Mouse (Mus musculus) spleen, embryonic (tissue): Measurements from ENCODE around the gene Crlf1.

Experiments
- CTCF ChIA-PET: fragments of 350-600 bp; sonication (Branson Sonifier 250); formaldehyde crosslinking; loops from one replicate; lab custom pipeline; 2022; lab: Charles Lee

The Crlf1 gene

DNA sequence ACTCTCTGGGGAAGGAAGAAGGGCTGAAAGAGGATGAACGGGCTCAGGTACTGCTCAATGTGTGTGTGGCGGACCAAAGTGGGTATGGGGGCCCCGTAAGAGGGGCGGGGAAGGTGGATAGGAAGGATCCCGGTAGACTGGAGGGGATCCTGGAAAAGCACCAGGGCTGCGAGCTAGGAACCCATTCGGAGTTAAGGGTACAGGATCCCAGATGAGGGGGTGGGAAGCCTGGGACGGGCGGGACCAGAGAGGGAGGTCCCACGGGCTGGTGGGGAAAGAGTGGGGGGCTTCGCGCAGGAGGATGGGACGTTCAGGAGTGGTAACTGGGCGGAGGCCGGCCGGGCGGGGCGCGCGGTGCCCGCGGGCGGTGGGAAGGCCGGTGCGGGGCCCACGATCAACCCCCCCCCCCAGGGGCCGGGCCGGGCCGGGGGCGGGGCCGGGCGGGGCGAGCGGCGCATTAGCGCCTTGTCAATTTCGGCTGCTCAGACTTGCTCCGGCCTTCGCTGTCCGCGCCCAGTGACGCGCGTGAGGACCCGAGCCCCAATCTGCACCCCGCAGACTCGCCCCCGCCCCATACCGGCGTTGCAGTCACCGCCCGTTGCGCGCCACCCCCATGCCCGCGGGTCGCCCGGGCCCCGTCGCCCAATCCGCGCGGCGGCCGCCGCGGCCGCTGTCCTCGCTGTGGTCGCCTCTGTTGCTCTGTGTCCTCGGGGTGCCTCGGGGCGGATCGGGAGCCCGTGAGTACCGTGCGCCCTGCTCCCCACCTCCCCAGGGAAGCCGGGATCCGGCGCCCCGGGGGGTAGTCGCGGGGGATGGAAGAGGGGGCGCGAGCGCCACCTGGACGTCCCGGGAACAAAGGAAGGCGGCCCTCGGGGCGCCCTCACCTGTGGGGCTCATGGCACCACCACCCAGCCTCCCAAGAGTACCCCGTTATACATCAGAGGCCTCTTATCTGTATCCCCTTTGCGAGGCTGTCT is at the start of gene Crlf1:
Gene Crlf1 (plus strand): TSS at position 495 of the 977 bp plus-strand sequence.
- CTCF ChIA-PET, result no interaction called here

DNA sequence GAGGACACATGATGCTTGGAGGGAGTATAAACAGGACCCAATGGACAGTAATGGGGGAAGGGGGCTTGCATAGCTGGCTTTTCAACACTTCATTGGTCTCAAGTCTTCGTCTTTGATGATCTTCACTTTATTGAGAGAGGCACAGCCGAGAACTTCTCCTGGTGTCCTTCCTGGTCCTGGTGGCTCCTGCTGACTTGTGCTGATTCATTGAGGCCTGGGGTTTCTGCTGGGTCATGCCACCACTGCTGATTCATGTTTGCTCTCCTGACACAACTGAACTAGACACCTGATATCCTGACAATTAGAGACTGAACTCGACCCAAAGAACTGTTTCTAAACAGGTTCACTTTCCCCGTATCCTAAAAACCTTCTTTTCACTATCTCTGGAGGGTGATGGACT is 49.6 kb upstream of the Crlf1 start:
- CTCF ChIA-PET, result no interaction called here

DNA sequence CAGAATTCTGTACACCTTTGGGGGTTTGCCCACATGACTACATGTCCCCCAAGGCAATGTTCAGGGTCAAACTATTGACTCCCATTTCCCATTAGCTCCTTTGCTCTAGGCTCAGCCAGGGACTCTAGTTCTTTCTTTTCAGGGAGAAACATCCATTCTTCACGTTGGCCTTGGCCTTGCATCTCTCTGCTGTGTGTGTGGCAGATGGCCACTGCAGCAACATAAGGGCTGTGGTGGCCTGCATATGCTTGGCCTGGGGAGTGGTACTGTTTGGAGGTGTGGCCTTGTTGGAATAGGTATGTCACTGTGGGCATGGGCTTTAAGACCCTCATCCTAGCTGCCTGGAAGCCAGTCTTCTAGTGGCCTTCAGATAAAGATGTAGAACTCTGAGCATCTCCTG is 47.0 kb upstream of the Crlf1 start:
- CTCF ChIA-PET, result interaction anchor here (1.1 kb wide), 1 partner anchor 198 kb away, joined by 7 read pairs; no protein-coding TSS in a partner anchor

DNA sequence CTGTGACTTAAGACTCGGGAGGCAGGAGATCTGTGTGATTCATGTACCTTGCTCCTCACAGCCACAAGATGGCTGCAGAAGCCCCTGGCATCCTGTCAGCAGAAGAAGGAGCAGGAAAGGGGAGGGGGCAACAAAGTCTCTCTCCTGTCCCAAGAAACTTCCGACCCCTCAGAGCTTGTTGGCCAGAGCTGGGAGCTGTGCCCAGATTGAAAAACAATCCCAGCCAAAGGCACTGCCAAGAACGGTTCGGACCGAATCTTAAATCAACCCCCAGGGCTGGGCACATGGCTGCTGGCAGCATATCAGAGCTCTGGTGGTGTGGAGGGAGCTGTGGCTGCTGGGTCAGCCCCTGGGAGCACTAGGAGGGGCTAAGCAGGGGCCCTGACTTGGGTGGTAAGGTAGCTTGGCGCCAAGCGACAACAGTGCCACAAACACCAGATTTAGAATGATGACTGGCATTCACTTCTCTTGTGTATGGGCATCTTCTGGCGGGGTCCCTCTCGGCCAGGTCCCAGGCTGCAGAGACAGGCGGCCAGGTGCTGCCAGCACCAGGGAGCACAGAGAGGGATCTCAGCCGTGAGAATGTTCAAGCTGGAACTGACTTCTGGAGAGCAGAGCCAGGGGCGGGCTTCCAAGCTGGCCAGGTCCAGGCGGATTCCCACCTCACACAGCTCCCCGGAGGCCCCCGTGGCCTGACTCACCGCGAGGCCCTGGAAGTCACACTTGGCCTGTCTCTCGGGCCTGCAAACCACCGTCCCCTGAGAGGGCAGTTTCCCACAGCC is 45.1 kb upstream of the Crlf1 start:
- CTCF ChIA-PET, result no interaction called here

DNA sequence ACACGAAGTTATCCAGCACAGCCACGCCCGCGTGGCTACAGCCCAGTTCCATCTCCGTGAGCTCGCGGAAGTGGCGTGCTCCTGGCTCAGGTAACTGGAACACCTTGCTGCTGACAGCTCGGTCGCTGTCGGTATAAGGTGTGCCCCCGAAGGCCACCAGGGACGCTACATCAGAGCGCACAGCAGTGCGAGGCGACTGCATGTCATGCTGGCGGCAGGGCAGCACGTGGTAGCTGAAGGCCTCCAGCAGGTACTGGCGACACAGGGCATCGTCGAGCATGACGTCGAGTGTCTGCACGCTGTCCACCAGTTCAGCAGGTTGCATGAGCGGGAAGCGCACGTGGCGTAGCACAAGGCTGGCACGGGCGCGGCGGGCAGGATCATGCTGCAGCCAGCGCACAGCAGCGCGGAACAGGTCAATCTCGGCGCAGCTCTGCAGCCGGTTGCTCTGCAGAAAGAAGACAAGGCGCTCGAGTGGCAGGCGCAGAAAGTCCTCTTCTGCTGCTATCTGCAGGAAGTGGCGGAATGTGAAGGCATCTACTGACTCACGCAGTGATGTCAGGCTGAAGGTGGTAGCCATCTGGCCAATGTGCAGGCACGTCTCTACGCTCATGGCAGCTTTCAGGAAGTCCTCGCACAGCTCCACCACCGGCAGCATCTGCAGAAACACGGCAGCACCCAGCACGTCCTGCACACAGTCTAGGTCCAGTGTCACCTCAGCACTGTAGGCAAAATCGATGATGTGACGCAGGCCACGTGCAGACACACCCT is 40.6 kb upstream of the Crlf1 start:
- CTCF ChIA-PET, result no interaction called here

DNA sequence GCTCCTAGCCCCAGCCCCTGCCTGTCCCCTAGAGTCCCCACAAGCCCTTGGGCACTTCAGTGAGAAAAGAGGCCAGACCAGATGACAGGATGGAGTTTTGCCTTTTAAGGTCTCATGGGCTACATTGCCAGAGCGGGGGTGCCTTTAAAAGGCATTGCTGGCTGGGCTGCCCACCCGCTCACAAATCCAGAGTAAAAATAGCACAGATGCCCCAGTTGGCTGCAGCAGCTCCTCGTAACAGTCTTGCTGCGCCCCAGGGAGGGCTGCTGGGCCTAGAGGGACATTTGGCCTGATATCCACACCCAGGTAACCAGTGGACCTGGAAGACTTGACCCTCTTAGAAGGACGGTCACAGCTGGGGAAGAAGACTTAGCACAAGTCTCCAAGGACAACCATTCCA is 39.1 kb upstream of the Crlf1 start:
- CTCF ChIA-PET, result no interaction called here

DNA sequence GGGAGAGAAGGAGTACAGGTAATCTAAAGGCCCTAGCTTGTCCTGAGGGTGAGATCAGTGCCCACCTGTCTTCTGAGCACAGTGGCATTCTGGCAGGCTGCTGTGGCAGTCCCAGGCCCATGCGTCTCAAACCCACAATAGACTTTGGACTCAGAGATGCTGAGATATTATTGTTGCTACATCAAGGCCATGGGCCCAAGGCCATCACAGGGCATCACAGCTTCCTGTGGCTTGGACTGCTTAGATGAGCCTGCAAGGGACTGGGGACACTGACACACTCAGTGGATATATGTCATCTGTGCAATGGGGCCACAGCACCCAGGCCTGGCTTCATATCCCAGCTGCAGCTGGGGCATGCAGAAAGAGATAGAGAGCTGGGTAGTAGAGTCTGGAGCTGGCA is 36.0 kb upstream of the Crlf1 start:
- CTCF ChIA-PET, result no interaction called here

DNA sequence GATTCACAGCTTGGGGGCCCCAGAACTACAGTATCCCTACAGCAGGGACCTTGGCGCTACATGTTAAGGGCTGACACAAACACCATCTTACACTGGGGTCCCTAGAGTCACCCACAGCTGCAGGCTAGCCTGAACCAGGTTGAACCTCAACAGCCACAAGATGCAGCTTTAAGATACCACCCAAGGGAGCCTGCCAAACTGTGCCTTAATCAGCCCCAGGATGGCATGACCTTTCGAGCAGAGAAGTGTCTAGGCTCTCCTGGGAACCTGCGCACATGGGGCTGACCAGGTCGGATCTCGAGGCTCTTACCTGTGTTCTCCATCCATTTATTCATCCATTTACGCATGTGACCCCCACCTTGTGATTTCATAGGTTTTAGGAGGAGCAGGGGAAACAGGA is 35.1 kb upstream of the Crlf1 start:
- CTCF ChIA-PET, result no interaction called here

DNA sequence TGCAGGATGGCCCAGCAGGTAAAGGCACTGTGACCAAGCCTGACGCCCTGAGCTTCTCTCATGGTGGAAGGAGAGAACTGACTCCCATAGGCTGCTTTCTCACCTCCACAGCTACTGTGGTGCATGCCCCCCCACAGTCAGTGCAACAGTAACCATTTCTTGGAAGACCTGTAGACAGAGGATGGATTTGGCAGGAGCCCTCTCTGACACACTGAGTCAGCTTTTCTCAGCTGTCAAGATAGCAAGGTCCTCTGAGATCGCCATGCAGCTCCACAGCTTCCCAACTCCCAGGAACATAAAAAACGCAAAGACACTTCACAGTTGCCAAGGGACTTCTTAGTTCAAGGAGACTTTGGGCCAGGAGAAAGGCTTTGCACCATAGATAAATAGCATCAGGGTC is 34.5 kb upstream of the Crlf1 start:
- CTCF ChIA-PET, result no interaction called here

DNA sequence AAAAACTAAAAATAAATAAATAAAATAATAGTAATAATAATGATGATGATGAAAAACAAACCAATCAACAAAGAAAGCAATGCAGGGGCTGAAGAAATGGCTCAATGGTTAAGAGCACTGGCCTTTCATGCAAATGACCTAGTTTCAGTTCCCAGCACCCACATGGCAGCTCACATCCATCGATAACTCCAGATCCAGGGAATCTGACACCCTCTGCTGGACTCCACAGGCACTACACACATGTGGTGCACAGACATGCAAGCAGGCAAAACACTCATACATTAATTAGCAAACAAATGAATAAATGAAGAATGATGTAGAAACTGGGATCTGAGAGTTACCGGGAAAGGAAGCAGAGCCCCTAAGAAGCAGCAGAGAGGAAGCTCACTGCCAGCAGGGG is 33.3 kb upstream of the Crlf1 start:
- CTCF ChIA-PET, result interaction anchor here (1.0 kb wide), 1 partner anchor 47 kb away, joined by 3 read pairs; no protein-coding TSS in a partner anchor

DNA sequence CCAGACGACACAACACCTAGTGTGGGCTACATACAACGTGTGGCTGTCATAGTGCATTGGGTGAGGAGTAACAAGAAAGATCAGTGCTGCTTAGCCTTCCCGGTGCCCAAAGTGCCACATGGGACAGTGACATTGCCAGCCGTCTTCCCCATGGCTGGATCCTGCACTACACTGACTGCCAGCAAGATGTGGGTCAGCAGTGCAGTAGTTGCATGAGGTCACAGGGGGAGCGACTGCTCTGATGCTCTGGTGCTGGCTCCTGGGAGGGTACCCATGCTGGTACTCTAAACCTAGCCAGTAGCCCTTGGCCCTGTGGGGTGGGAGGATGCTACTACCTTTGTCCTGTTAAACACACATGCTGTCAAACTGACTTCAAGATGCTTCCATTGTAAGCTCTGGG is 32.8 kb upstream of the Crlf1 start:
- CTCF ChIA-PET, result no interaction called here

DNA sequence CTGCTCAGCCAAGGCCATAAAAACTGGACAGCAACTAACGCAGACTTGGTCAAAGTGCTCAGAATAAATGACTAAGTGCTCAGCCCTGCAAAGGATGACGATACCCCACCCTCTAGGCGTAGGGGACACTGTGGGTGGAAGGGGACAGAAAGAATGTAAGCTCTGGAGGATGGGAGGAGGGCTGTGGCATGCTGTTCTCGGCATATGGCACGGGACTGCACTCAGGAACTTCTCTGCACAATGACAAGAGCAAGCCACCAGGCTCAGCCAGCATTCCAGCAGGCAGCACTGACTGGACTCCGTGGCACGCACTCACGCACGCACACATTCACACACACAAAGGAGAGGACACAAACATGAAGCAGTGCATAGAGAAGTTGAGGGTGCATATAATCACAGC is 32.4 kb upstream of the Crlf1 start:
- CTCF ChIA-PET, result no interaction called here

DNA sequence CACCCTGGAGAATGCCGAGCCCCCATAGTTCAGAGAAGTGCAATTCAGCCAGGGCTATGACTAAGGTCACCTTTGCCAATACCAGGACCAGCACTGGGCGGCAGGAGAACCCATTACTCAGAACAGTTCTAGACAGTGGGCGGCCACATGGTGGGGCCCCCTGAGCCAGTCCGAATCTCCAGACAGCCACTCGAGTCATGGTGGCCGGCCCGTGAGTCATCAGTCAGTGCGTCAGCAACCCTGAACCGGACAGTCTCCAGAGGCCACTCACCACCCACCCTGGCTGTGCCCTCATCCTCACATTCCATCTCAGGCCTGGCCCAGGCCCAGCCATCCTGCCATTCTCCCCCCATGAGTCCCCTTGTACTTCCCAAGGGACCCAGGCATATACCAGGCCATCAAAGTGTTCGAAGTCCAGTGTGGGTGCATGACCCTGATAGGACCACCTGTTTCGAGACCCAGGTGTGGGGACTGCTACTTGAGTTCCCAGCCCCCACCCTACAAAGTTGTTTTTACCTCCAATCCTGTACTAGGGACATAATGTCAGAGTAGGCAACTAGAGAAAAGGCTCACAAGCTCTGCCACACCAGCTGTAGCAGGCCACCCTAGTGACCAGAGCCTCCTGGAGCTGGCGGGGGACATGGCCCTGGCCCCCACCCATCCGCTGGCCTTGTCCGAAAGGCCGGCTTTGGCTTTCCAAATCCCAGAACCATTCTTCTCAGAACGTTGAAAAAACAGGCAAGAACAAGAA is 31.0 kb upstream of the Crlf1 start:
- CTCF ChIA-PET, result no interaction called here

DNA sequence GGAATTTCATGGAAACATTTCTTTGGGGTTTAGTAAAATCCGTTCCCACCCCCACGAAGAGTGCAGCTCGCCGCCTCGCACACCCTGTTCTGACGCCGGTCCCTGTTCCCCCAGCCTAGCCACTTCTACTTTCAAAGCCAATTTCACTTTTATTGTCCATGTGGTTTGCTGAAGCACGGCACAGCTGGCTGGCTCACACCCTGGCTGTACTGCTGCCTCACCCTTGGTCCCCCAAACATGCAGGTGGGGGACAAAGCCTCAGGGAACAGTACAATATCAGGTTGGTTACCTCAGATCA is 30.5 kb upstream of the Crlf1 start:
- CTCF ChIA-PET, result no interaction called here

DNA sequence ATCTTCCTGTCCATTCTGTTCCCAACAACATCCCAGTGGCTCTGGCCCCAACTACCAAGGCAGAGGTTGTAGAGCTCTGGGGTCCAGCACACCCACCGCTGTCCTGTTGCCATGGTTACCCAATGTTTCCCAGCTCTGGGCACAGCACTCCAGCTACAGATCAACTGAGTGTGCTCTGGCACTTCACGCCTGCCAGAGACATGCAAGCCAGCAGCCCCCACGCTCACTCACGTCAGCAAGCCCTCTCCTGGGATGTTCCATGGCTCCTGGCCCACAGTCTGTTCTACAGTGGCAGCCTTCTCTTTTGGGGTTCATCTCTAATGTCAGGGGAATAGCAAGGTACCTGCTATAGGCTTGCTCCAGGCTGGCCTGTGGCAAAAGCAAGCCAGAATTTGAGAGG is 29.7 kb upstream of the Crlf1 start:
- CTCF ChIA-PET, result no interaction called here

DNA sequence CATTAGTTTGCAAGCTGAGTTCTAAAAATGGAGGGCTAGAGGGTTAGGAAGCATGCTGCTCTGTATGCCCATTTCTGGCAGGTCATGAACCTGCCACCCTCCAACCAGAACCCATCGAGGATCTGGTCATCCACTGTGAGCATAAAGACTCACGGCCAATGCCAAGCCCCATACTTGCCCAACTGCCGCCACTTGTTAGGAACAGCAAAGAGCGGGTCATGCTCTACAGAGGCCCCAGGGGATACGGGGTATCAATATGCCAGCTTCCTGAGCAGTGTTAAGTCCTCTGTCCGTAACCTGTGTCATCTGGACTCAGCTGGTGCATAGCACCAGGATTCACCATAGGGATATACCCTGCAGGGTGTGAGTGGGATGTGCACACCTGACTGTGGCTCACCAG is 28.8 kb upstream of the Crlf1 start:
- CTCF ChIA-PET, result no interaction called here

DNA sequence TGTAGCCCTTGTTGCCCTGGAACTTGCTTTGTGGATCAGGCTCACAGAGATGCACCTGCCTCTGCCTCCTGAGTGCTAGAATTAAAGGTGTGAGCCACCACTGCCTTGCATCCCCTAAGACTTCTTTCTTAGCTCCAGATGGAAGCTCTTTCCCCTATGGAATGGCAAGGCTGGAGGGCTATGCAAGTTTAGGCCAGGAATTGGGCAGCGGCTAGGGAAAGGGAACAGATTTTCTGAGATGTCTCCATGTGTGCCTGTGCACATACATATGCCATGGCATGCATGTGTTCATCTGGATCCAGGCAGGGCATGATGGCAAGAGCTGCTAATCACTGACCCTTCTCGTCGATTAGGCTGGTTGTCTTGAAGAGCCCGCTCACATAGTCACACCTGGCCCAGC is 27.3 kb upstream of the Crlf1 start:
- CTCF ChIA-PET, result interaction anchor here (0.6 kb wide), 1 partner anchor 293 kb away, joined by 11 read pairs; the partner anchor contains the start of gene Tmem161a

DNA sequence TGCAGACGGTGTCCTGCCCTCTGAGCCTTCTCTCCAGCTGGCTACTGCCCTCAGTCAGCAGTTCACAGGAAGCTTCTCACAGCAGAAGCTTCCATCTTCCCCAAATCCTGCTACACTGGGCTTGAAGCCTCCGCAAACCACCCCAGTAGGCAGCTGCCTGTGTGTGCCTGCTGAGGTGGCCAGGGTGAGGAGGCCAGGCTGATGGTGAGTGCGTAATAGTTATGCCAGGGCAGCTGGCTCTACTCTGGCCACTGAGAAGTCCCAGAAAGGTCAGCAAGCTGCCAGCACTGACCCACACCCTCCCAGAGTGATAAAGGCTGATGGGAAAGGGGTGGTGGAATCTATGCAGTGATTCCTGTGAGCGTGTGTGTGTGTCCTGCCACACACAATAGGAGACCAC is 26.7 kb upstream of the Crlf1 start:
- CTCF ChIA-PET, result interaction anchor here (0.6 kb wide), 2 partner anchors 234 to 294 kb away, joined by 4 to 11 read pairs; partner anchors contain the start of gene Tmem161a

DNA sequence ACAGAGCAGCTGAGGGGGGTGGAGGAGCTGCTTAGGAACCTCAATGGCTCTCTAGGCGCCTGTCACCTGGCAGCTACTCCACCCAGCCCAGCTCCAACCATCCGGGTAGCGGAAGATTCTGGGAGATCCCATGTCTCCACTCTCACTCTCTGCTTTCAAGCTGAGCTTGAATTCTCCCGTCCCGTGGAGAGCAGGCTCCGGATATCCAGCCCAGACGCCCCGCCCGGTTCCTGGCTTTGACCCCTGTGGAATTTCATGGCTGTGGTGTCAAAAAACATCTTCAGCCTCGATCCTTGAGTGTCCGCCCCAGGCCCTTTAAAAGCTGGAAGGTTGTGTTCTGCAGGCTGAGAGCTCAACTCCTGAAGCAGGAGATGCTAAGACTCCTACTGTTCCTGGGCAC is 26.2 kb upstream of the Crlf1 start:
- CTCF ChIA-PET, result interaction anchor here (0.6 kb wide), 1 partner anchor 234 kb away, joined by 4 read pairs; no protein-coding TSS in a partner anchor

DNA sequence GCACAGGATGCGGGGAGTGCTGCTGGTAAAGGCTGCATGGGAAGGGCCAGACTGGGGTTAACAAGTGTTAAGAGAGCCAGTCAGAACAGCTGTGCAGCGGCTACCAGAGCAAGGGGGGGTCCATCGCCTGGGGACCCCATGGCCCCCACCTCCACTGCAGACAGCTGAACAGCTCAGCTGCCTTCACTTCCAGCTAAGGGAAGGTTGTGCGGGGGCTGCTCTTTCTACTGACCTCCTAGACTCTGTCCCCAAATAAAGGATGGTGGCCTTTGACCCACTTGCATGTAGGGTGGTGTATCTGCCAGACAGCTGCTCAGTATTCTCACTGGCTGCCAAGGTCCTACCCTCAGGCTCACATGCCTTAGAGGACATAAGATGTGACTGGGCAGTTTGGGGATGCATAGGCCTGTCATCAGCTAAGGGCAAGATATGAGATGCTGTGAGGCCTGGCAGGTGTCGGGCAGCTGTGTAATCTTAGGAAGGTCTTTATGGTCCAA is 25.7 kb upstream of the Crlf1 start:
- CTCF ChIA-PET, result interaction anchor here (0.6 kb wide), 1 partner anchor 233 kb away, joined by 4 read pairs; no protein-coding TSS in a partner anchor

DNA sequence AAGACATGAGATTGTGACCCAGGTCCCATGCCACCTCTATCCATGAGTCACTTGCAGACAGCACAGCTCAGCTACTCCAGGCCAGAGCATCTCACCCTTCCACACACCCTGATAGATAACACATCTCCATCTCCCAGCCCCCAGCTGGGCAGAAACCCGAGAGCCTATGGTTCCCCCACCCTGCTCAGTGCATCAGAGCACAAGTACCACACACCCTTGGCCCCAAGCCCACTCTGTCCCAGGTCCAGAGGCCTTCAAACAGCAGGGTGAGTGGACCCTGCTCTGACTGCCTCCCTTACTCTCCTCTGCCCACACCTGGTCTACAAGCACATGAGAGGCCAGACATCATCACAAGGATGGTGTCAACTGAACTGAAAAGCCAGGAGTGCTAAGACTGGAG is 25.1 kb upstream of the Crlf1 start:
- CTCF ChIA-PET, result no interaction called here
